Mouse (Mus musculus) heart, embryonic 15.5 days (tissue): Measurements from ENCODE around the gene Frem2. TPM values are rescaled to one million over a fixed set of nuclear protein-coding genes. Genes with fewer than 3 reads are reported as not detected.
A peak's percentile ranks its signal among the peaks of the same experiment; 100 is the strongest.

ENCODE experiments used
- ATAC-seq: fragments of 200-750 bp; cut with Nextera tagmentation; replicated peaks from 2 replicates; pipeline ENCODE4 v1.8.0; 2017; ENCODE audit warnings: low read depth, moderate TSS enrichment; ENCODE audit not compliant: insufficient number of reproducible peaks, insufficient read depth, low FRiP score
- H3K27ac ChIP-seq: fragments of 300-500 bp; sonication (generic); 2 replicates; pipeline ENCODE4 v1.5.1; 2015; ENCODE audit warnings: mild to moderate bottlenecking, inconsistent platforms
- H3K27me3 ChIP-seq: fragments of 300-500 bp; sonication (generic); 2 replicates; pipeline ENCODE4 v1.6.1; 2015; ENCODE audit warnings: inconsistent platforms
- H3K36me3 ChIP-seq: fragments of 300-500 bp; sonication (generic); 2 replicates; pipeline ENCODE4 v1.6.1; 2015; ENCODE audit warnings: mild to moderate bottlenecking, inconsistent platforms
- H3K4me1 ChIP-seq: fragments of 300-500 bp; sonication (generic); replicated peaks from 2 replicates; pipeline ENCODE4 v1.6.1; 2015; ENCODE audit warnings: inconsistent platforms
- H3K4me2 ChIP-seq: fragments of 300-500 bp; sonication (generic); 2 replicates; pipeline ENCODE4 v1.6.1; 2015; ENCODE audit warnings: inconsistent platforms, mild to moderate bottlenecking, moderate library complexity
- H3K4me3 ChIP-seq: fragments of 300-500 bp; sonication (generic); 2 replicates; pipeline ENCODE4 v1.5.1; 2015; ENCODE audit warnings: mild to moderate bottlenecking, inconsistent platforms
- H3K9ac ChIP-seq: fragments of 300-500 bp; sonication (generic); 2 replicates; pipeline ENCODE4 v1.6.1; 2015; ENCODE audit warnings: mild to moderate bottlenecking, inconsistent platforms
- H3K9me3 ChIP-seq: fragments of 300-500 bp; sonication (generic); replicated peaks from 2 replicates; pipeline ENCODE4 v1.6.1; 2016; ENCODE audit warnings: inconsistent platforms
- WGBS: fragments of 180-500 bp; shearing (Covaris S2); methylation state at CpG from one replicate; pipeline ENCODE4 v1.1.7; 2015; ENCODE audit warnings: mixed read lengths; 5-methylcytosine and 5-hydroxymethylcytosine counted together
- polyA plus RNA-seq: library from polyadenylated mRNA; unstranded; fragments of >200 nt; fragmentation: Nextera tagmentation; extraction: Ambion mirVana; gene quantifications from 2 replicates; pipeline ENCODE4 v1.2.1, GENCODE M21; 2015

Gene Frem2
- 2.2 and 3.7 TPM in 2 replicates for polyA plus RNA-seq

DNA sequence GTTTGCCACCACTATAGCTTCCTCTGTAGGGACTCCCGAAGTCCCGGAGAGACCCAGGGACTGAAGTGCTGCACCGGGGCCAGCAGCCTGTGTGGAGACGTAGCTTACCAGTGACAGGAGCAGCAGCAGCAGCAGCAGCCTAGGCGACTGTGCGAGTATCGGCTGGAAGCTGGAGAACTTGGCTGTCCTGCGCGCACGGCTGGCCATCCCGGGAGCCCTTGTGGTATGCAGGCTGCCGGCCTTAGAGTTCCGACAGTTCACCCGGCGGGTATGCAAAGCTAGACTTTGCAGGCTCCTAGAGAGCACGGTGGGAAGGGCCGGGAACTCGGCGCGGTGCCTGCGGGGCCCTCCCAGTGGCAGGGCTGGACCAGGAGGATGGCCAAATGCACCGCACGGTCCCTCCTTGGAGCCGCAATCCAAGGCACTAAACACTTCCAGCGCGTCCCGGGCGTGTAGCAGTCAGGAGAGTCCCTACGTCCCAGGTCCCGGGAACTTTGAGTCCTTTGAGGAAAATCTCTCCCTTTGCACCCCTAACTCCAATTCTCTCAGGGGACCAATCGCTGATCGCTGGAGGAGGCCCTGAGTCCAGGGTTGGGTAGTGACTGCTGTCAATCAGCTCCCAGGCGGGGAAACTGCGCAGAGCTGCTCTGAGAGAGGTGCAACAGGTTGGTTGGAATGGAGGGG, at the start of gene Frem2:
TSS of gene Frem2 (minus strand) at position 478 of the 684 bp plus-strand sequence.
- ATAC-seq = peak; percentile 93
- Histone ChIP-seq H3K4me1 (peaks cover 15% of the 10 kb centered on the region), H3K4me3 (peak within 1 kb of the TSS; percentile 67), H3K4me2 (peak within 1 kb of the TSS; percentile 99), H3K9me3 (peaks cover 10% of the 10 kb centered on the region), H3K9ac (peak within 1 kb of the TSS; percentile 56), H3K36me3 (peaks cover 9% of the 10 kb centered on the region; the same call in 1 of the 2 replicates), H3K27ac (peak within 1 kb of the TSS; percentile 74), H3K27me3 (peaks cover 16% of the 10 kb centered on the region)
- WGBS = under 1% methylated on average over 34 of the region's 34 CpGs

DNA sequence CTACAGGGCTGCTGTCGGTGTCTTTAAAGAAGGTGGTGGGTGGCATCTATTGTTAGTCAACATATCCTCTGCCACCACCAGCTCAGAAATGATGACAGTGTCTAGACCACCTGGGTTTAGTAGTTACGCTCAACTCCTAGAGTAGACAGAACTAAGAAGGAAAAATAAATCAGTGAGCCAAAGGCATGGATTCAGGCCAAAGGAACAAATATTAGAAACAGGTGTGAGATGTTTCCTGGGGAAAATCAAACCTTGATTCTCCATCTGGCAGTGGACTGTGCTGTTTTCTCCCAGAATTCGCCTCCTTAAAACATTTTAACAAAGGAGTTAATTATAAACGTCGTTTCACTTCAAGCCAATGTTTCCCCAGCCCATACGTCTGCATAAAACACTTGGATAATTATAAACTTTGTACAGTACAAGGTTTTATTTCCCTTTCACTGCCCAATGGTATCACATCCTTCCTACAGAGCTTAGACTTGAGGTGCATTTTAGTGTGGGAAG, 48.9 kb upstream of the Frem2 start:
- H3K27ac ChIP-seq = no peak overlapping the region
- WGBS = 69% methylated on average over 6 of the region's 6 CpGs
- no peak overlapping the region for H3K4me2 ChIP-seq
- H3K27me3 ChIP-seq = no peaks in the 10 kb centered on the region
- H3K9ac ChIP-seq = no peak overlapping the region
- peaks cover 25% of the 10 kb centered on the region for H3K4me1 ChIP-seq
- H3K9me3 ChIP-seq = no peaks in the 10 kb centered on the region
- no peak overlapping the region for H3K4me3 ChIP-seq
- no peaks in the 10 kb centered on the region for H3K36me3 ChIP-seq
- no peak for ATAC-seq

DNA sequence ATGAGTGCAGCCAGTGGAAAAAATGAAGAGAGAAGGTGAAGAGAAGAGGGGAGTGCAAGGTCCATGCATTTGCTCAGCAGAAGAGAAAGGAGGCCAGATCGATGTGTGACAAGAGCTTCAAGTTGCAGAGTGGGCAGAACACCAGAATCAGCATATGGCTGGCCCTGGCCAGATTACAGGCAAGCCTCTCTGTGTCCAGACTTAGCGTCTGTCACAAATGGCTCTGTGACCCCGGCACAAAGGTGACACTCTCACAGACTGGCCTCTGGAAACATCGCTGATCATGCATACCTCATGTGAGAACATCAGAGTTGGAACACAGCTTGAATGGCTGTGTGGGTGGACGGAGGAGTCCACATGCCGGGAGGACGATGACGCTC, 46.0 kb upstream of the Frem2 start:
- no peaks in the 10 kb centered on the region for H3K27me3 ChIP-seq
- WGBS = 62% methylated on average over 8 of the region's 8 CpGs
- no peaks in the 10 kb centered on the region for H3K9me3 ChIP-seq
- H3K36me3 ChIP-seq = no peaks in the 10 kb centered on the region
- no peak overlapping the region for H3K4me3 ChIP-seq
- H3K4me1 ChIP-seq = peaks cover 20% of the 10 kb centered on the region
- H3K4me2 ChIP-seq = no peak overlapping the region
- no peak overlapping the region for H3K27ac ChIP-seq
- no peak for ATAC-seq
- no peak overlapping the region for H3K9ac ChIP-seq

DNA sequence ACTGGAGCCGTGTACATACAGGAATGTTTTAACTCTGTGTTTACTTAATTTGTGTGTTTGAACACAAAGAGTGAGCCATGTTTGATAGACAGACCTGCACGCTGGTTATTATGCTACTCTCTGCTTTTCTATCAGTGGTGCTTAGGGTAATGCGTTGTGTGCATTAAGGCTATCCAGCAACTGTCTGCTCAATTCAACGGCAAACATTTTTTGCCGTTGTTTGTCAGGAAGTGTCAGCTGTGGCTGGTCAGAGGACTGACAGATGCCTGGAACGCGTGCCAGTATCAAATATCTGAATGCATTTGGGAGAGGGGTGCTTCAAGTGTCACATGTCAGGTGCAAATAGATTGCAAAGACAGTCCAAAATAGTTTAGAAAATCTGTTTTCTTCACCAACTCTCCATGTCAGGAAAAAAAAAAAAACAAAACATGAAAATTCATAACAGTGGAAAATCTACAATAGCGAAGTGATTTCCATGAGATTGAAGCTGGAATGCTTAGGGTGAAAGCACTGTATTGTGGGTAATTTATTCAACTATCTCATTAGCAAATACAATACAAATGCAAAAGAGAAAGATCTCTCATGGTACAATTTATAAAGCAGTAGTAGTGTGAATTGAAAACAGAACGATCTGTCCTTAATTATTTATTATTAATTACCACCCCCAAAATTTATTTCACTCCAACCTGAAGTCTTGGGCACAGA, 45.4 kb upstream of the Frem2 start:
- H3K27ac ChIP-seq = peak overlapping the region; percentile 32; the same call in 1 of the 2 replicates
- ATAC-seq = no peak
- no peaks in the 10 kb centered on the region for H3K36me3 ChIP-seq
- 36% methylated on average over 9 of the region's 9 CpGs for WGBS
- no peak overlapping the region for H3K9ac ChIP-seq
- H3K9me3 ChIP-seq = no peaks in the 10 kb centered on the region
- no peak overlapping the region for H3K4me2 ChIP-seq
- H3K4me3 ChIP-seq = no peak overlapping the region
- H3K27me3 ChIP-seq = no peaks in the 10 kb centered on the region
- H3K4me1 ChIP-seq = peaks cover 18% of the 10 kb centered on the region

DNA sequence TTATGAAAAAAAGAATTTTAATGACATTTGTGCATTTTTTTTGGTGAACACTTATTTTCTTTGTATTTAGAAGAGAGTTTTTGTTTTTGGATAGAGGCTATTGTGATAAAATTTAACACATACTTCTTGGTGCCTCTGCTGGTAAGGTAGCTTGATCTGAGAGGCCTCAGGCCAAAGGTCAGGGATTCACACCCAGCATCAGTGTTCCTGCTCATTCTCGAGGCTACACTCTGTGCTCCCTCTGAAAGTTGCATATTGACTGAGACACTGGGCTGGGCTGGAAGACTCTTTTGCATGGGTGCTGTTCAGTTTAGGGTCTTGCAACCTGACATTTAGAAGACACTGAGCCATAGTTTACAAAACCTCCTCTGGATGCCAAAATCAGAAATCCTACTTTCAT, 44.8 kb upstream of the Frem2 start:
- Histone ChIP-seq H3K9ac (no peak overlapping the region), H3K27me3 (no peaks in the 10 kb centered on the region), H3K27ac (0 out of 2 replicates have a peak overlapping the region, but pooled peaks have one; percentile 32), H3K36me3 (no peaks in the 10 kb centered on the region), H3K4me1 (peaks cover 12% of the 10 kb centered on the region), H3K4me3 (no peak overlapping the region), H3K9me3 (no peaks in the 10 kb centered on the region), H3K4me2 (no peak overlapping the region)
- WGBS = 57% methylated on average over 1 of the region's 1 CpGs
- no peak for ATAC-seq

DNA sequence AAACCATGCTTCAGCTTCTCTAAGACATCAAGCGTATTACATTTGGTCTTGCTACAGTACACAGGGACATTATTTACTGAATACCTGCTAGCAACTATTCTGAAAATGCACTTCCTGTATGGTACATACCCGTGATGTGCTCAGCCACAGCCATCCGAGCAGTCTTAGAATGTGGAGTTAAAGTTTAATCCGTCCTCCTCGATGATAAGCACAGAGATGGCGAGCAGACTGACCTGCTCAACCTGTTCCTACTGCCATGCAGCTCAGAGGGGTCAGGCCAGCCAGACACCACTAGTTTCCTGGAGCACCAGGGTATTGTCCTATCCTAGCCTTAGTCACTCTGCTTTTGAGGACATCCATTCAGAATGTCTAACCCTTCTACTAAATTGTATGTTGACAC, 30.6 kb upstream of the Frem2 start:
- H3K9ac ChIP-seq = no peak overlapping the region
- no peaks in the 10 kb centered on the region for H3K27me3 ChIP-seq
- no peaks in the 10 kb centered on the region for H3K9me3 ChIP-seq
- no peaks in the 10 kb centered on the region for H3K36me3 ChIP-seq
- H3K4me1 ChIP-seq = no peaks in the 10 kb centered on the region
- H3K4me2 ChIP-seq = no peak overlapping the region
- no peak overlapping the region for H3K4me3 ChIP-seq
- ATAC-seq = no peak
- WGBS = 65% methylated on average over 6 of the region's 6 CpGs
- H3K27ac ChIP-seq = no peak overlapping the region

DNA sequence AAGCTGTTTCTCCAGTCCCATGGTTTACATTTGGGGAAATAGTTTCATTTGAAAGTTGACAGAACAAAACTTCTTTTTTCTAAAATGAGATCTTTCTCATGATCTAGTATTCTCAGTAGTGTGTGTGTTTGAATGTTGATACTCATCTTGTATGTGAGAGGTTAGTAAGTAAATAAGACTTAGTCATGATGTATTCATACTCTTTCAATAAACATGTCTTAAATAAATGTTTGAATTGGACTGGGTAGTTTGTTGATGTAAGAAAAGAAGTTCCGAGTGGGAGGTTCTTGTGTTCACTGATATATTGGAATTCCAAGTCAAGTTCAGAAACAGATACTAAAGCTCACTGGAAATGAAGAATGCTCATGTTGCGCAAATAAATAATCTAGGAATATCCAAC, 25.1 kb upstream of the Frem2 start:
- no peak overlapping the region for H3K4me2 ChIP-seq
- H3K27me3 ChIP-seq = no peaks in the 10 kb centered on the region
- H3K36me3 ChIP-seq = no peaks in the 10 kb centered on the region
- no peaks in the 10 kb centered on the region for H3K9me3 ChIP-seq
- WGBS = 74% methylated on average over 2 of the region's 2 CpGs
- H3K9ac ChIP-seq = no peak overlapping the region
- H3K4me1 ChIP-seq = no peaks in the 10 kb centered on the region
- no peak for ATAC-seq
- no peak overlapping the region for H3K4me3 ChIP-seq
- H3K27ac ChIP-seq = no peak overlapping the region

DNA sequence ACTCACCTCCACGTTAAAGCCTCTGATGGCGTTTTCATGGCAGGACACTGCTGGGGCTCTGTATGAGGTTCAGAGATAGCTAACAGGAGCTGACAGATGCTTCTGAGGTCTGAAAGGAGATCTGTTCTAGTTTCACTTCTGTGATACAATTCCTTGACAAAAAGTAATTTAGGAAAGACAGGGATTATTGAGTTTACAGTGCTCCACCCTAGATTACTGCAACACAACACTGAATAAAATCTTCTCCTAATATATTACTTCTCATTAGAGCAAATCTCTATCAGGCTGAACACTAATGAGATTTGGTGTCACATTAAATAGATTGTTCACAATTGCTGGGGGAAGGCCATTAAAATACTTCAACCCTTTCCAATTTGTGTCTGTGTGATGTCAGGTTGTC, 23.7 kb upstream of the Frem2 start:
- ATAC-seq = no peak
- no peak overlapping the region for H3K4me2 ChIP-seq
- H3K4me1 ChIP-seq = no peaks in the 10 kb centered on the region
- WGBS = 19% methylated on average over 2 of the region's 2 CpGs
- no peaks in the 10 kb centered on the region for H3K9me3 ChIP-seq
- H3K4me3 ChIP-seq = no peak overlapping the region
- no peaks in the 10 kb centered on the region for H3K36me3 ChIP-seq
- H3K27ac ChIP-seq = no peak overlapping the region
- no peaks in the 10 kb centered on the region for H3K27me3 ChIP-seq
- no peak overlapping the region for H3K9ac ChIP-seq

DNA sequence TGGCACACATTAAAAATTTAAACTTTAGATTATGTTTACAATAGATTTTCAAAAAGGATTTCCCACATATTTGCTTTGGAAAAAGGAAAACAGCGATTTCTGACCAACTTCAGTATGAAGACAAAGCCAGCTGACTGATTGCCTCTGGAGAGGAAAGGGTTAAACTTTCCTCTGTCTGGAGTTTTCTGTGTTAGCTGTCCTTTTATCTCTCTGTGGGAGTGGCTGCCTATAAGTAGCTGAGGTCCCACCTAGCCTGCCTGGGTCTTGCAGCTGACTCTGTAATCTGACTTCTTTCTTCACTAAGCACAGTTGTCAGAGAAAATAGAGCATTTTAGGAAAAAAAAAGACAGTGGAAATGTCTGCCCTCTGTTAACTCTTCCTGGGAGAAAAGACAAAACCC, 17.1 kb upstream of the Frem2 start:
- Histone ChIP-seq H3K9me3 (no peaks in the 10 kb centered on the region), H3K27ac (peak overlapping the region; percentile 56), H3K27me3 (no peaks in the 10 kb centered on the region), H3K4me3 (no peak overlapping the region), H3K36me3 (no peaks in the 10 kb centered on the region), H3K9ac (no peak overlapping the region), H3K4me2 (peak overlapping the region; percentile 33), H3K4me1 (peaks cover 21% of the 10 kb centered on the region)
- 18% methylated on average over 1 of the region's 1 CpGs for WGBS
- ATAC-seq = peak; percentile 75; the same call in 1 of the 2 replicates

DNA sequence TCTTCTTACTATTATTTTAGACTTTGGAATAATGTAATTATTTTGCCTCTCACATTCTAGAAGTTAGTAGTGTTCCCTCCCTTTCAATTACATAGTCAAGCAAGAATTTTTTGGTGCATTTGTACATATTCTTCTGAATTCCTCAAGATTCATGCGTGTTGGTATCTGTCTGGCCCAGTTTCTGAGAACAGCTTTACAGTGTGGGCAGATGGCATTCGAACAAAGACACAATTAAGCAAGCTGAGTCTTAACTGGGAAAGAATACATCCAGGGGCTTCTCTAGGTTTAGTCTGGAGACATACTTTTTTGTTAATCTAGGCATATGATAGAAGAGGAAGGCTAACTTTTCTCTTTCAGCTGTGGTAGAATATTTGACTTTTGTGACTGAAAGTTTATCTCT, 12.6 kb upstream of the Frem2 start:
- H3K27me3 ChIP-seq = no peaks in the 10 kb centered on the region

DNA sequence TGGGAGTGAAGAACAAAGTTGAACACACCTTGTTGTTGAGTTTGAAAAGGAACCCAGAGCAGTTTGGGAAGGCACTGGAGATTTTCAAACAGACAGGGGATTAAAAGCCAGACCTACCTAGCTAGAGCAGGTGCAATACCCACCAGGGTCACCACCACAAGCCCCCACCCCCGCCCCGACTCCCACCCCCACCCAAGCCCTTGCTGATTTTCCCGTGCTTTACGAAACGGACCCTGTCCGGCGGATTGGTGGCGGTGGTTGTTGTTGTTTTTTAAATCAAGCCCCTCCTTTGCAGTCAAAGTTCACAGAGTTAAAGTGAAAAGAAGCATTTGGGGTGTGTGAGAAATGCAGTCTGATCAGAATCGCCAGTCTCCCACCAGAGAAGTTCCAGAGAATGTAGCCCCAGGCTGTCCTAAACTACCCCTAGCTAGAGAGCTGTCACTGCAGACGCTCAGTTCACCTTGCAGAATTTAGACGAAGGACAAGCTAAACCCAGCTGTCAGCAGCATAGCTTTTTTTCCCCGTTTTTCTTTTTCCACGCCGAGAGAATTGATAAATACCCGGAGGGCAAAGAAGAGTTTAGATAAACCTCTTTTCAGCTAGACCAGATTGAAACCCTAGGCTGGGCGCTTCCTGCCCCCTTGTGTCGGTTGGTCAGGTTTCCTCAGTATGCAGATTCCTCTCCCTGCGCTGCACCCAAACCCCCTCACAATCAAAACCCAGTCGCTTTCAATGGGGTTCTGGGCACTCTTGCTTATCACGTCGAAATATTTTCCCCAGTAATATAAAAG, 784 bp upstream of the Frem2 start:
- under 1% methylated on average over 21 of the region's 21 CpGs for WGBS
- H3K4me1 ChIP-seq = peaks cover 15% of the 10 kb centered on the region
- H3K27me3 ChIP-seq = peaks cover 16% of the 10 kb centered on the region
- peak overlapping the region; percentile 99 for H3K4me2 ChIP-seq
- peaks cover 9% of the 10 kb centered on the region; the same call in 1 of the 2 replicates for H3K36me3 ChIP-seq
- H3K9me3 ChIP-seq = peaks cover 10% of the 10 kb centered on the region
- H3K4me3 ChIP-seq = peak overlapping the region; percentile 67
- peak overlapping the region; percentile 74; the same call in 1 of the 2 replicates for H3K27ac ChIP-seq
- H3K9ac ChIP-seq = peak overlapping the region; percentile 56
- ATAC-seq = no peak

More for the DNA sequence above, 12.6 kb upstream of the Frem2 start:
- Histone ChIP-seq H3K9me3 (no peaks in the 10 kb centered on the region), H3K4me2 (no peak overlapping the region), H3K4me3 (no peak overlapping the region), H3K4me1 (peaks cover 21% of the 10 kb centered on the region), H3K27ac (no peak overlapping the region), H3K9ac (no peak overlapping the region), H3K36me3 (no peaks in the 10 kb centered on the region)
- no peak for ATAC-seq
- WGBS = 71% methylated on average over 2 of the region's 2 CpGs
